Mouse (Mus musculus) embryonic facial prominence, embryonic 11.5 days (tissue): Measurements from ENCODE around the gene Sf3b1. TPM values are rescaled to one million over a fixed set of nuclear protein-coding genes. Genes with fewer than 3 reads are reported as not detected.

Experiments
- ATAC-seq: fragments of 200-750 bp; cut with Nextera tagmentation; replicated peaks from 2 replicates; pipeline ENCODE4 v1.8.0; 2017; ENCODE audit warnings: low read depth; ENCODE audit not compliant: insufficient number of reproducible peaks, low FRiP score, low TSS enrichment
- DNase-seq: peaks from one replicate; pipeline ENCODE4 v3.0.0-alpha.2; 2015; ENCODE audit warnings: low spot score
- H3K27ac ChIP-seq: fragments of 300-500 bp; sonication (generic); replicated peaks from 2 replicates; pipeline ENCODE4 v1.5.1; 2014; ENCODE audit warnings: mild to moderate bottlenecking, low read depth, low read length, control low read depth
- H3K27me3 ChIP-seq: fragments of 300-500 bp; sonication (generic); 2 replicates; pipeline ENCODE4 v1.6.1; 2014; ENCODE audit warnings: mild to moderate bottlenecking, low read length, moderate library complexity, mixed read lengths; ENCODE audit not compliant: control insufficient read depth, insufficient read depth
- H3K36me3 ChIP-seq: fragments of 300-500 bp; sonication (generic); replicated peaks from 2 replicates; pipeline ENCODE4 v1.6.1; 2014; ENCODE audit warnings: low read depth, mild to moderate bottlenecking, low read length, moderate library complexity, mixed read lengths; ENCODE audit not compliant: control insufficient read depth, insufficient read depth
- H3K4me1 ChIP-seq: fragments of 300-500 bp; sonication (generic); 2 replicates; pipeline ENCODE4 v1.6.1; 2014; ENCODE audit warnings: low read length, mixed read lengths; ENCODE audit not compliant: control insufficient read depth, insufficient read depth
- H3K4me2 ChIP-seq: fragments of 300-500 bp; sonication (generic); 2 replicates; pipeline ENCODE4 v1.6.1; 2014; ENCODE audit warnings: low read depth, mild to moderate bottlenecking, control low read depth, low read length, moderate library complexity
- H3K4me3 ChIP-seq: fragments of 300-500 bp; sonication (generic); 2 replicates; pipeline ENCODE4 v1.5.1; 2014; ENCODE audit warnings: low read depth, low read length, control low read depth
- H3K9ac ChIP-seq: fragments of 300-500 bp; sonication (generic); replicated peaks from 2 replicates; pipeline ENCODE4 v1.6.1; 2014; ENCODE audit warnings: mild to moderate bottlenecking, control low read depth, low read length
- H3K9me3 ChIP-seq: fragments of 300-500 bp; sonication (generic); replicated peaks from 2 replicates; pipeline ENCODE4 v1.6.1; 2016; ENCODE audit warnings: mild to moderate bottlenecking, low read length, inconsistent platforms, mixed read lengths; ENCODE audit not compliant: control insufficient read depth
- WGBS: fragments of 180-500 bp; shearing (Covaris S2); extraction: QIAGEN DNeasy Blood & Tissue Kit; methylation state at CpG from one replicate; pipeline ENCODE4 v1.1.7; 2014; 5-methylcytosine and 5-hydroxymethylcytosine counted together
- polyA plus RNA-seq: library from polyadenylated mRNA; unstranded; fragments of >200 nt; fragmentation: Nextera tagmentation; extraction: Ambion mirVana; gene quantifications from 2 replicates; pipeline ENCODE4 v1.2.1, GENCODE M21; 2014

Gene Sf3b1
- polyA plus RNA-seq, 1 experiment from 2014 or later: 398 TPM

- Histone ChIP-seq H3K4me1 (peaks cover 3% of the 10 kb centered on the region; the same call in 1 of the 2 replicates), H3K27ac (no peak overlapping the region), H3K36me3 (no peaks in the 10 kb centered on the region), H3K4me2 (no peak overlapping the region), H3K27me3 (no peaks in the 10 kb centered on the region), H3K4me3 (no peak overlapping the region), H3K9me3 (no peaks in the 10 kb centered on the region), H3K9ac (no peak overlapping the region)
- no peak for ATAC-seq
- DNase-seq: no peak
- WGBS: 71% methylated on average over 5 of the region's 5 CpGs
Measured at GRCm38 (mm10) chr1:55055322-55056115, 28.2 kb upstream of the Sf3b1 start.

GRCm38 (mm10) chr1:55053596-55053995, 26.3 kb upstream of the Sf3b1 start:
- ATAC-seq: no peak
- H3K4me1 ChIP-seq: peaks cover 3% of the 10 kb centered on the region; the same call in 1 of the 2 replicates
- WGBS: 70% methylated on average over 4 of the region's 4 CpGs
- H3K9ac ChIP-seq: peak overlapping the region; percentile 68; the same call in 1 of the 2 replicates
- H3K9me3 ChIP-seq: no peaks in the 10 kb centered on the region
- DNase-seq: no peak
- no peak overlapping the region for H3K27ac ChIP-seq
- peak overlapping the region; percentile 92; the same call in 1 of the 2 replicates for H3K4me3 ChIP-seq
- H3K4me2 ChIP-seq: peak overlapping the region; percentile 52; the same call in 1 of the 2 replicates
- H3K36me3 ChIP-seq: no peaks in the 10 kb centered on the region
- no peaks in the 10 kb centered on the region for H3K27me3 ChIP-seq

- Histone ChIP-seq H3K27me3 (no peaks in the 10 kb centered on the region), H3K9ac (peak overlapping the region; percentile 68), H3K9me3 (no peaks in the 10 kb centered on the region), H3K27ac (peak overlapping the region; percentile 59; the same call in 1 of the 2 replicates), H3K36me3 (no peaks in the 10 kb centered on the region), H3K4me3 (peak overlapping the region; percentile 92), H3K4me1 (peaks cover 3% of the 10 kb centered on the region; the same call in 1 of the 2 replicates), H3K4me2 (peak overlapping the region; percentile 52)
- WGBS: under 1% methylated on average over 38 of the region's 42 CpGs
- peak; percentile 58 for DNase-seq
- ATAC-seq: peak; percentile 62
Measured at GRCm38 (mm10) chr1:55053005-55053404, 25.7 kb upstream of the Sf3b1 start.

GRCm38 (mm10) chr1:55052355-55052953, 25.2 kb upstream of the Sf3b1 start, which contains the start of gene Coq10b:
Gene Coq10b (plus strand): TSS chr1:55052770.
- under 1% methylated on average over 42 of the region's 46 CpGs for WGBS
- no peaks in the 10 kb centered on the region for H3K36me3 ChIP-seq
- H3K4me1 ChIP-seq: peaks cover 3% of the 10 kb centered on the region; the same call in 1 of the 2 replicates
- no peaks in the 10 kb centered on the region for H3K27me3 ChIP-seq
- H3K4me3 ChIP-seq: peak within 1 kb of the TSS; percentile 92
- DNase-seq: peak; percentile 100
- H3K9me3 ChIP-seq: no peaks in the 10 kb centered on the region
- peak within 1 kb of the TSS; percentile 83 for H3K4me2 ChIP-seq
- H3K27ac ChIP-seq: peak within 1 kb of the TSS; percentile 59; the same call in 1 of the 2 replicates
- peak within 1 kb of the TSS; percentile 68 for H3K9ac ChIP-seq
- peak; percentile 100 for ATAC-seq

GRCm38 (mm10) chr1:55051671-55052070, 24.4 kb upstream of the Sf3b1 start:
- no peak overlapping the region for H3K4me3 ChIP-seq
- H3K9ac ChIP-seq: no peak overlapping the region
- peaks cover 3% of the 10 kb centered on the region; the same call in 1 of the 2 replicates for H3K4me1 ChIP-seq
- no peaks in the 10 kb centered on the region for H3K36me3 ChIP-seq
- 72% methylated on average over 3 of the region's 3 CpGs for WGBS
- H3K4me2 ChIP-seq: no peak overlapping the region
- ATAC-seq: no peak
- no peak overlapping the region for H3K27ac ChIP-seq
- no peaks in the 10 kb centered on the region for H3K9me3 ChIP-seq
- no peaks in the 10 kb centered on the region for H3K27me3 ChIP-seq
- no peak for DNase-seq

GRCm38 (mm10) chr1:55048841-55049587, 21.7 kb upstream of the Sf3b1 start:
- 67% methylated on average over 4 of the region's 4 CpGs for WGBS
- no peak for DNase-seq

GRCm38 (mm10) chr1:55043164-55043563, 15.9 kb upstream of the Sf3b1 start:
- WGBS: 84% methylated on average over 3 of the region's 3 CpGs
- ATAC-seq (no peak), DNase-seq (no peak)
- H3K9me3 ChIP-seq: no peaks in the 10 kb centered on the region
- no peaks in the 10 kb centered on the region for H3K36me3 ChIP-seq
- H3K4me1 ChIP-seq: no peaks in the 10 kb centered on the region
- H3K4me3 ChIP-seq: no peak overlapping the region
- no peak overlapping the region for H3K9ac ChIP-seq
- H3K27me3 ChIP-seq: no peaks in the 10 kb centered on the region
- H3K4me2 ChIP-seq: no peak overlapping the region
- no peak overlapping the region for H3K27ac ChIP-seq

More at GRCm38 (mm10) chr1:55048841-55049587, 21.7 kb upstream of the Sf3b1 start:
- peaks cover 3% of the 10 kb centered on the region; the same call in 1 of the 2 replicates for H3K4me1 ChIP-seq
- H3K27ac ChIP-seq: no peak overlapping the region
- no peaks in the 10 kb centered on the region for H3K9me3 ChIP-seq
- H3K9ac ChIP-seq: no peak overlapping the region
- no peak overlapping the region for H3K4me3 ChIP-seq
- no peak overlapping the region for H3K4me2 ChIP-seq
- no peak for ATAC-seq
- no peaks in the 10 kb centered on the region for H3K36me3 ChIP-seq
- no peaks in the 10 kb centered on the region for H3K27me3 ChIP-seq
